Mouse (Mus musculus) thymus, postnatal 0 days (tissue): ENCODE measurements around the gene Nos1ap. TPM values are rescaled to one million over a fixed set of nuclear protein-coding genes. Genes with fewer than 3 reads are reported as not detected.

ENCODE experiments used
- DNase-seq: peaks from one replicate; pipeline ENCODE4 v3.0.0-alpha.2; 2015; ENCODE audit warnings: low spot score
- polyA plus RNA-seq: library from polyadenylated mRNA; unstranded; fragments of >200 nt; fragmentation: Nextera tagmentation; extraction: Ambion mirVana; gene quantifications from 2 replicates; pipeline ENCODE4 v1.2.1, GENCODE M21; 2015

The Nos1ap gene
- polyA plus RNA-seq, 1 experiment from 2014 or later: 1.8 TPM

- no peak for DNase-seq
These were observed 290.2 kb downstream of the Nos1ap start for GRCm38 (mm10) chr1:170299496-170299895.

- DNase-seq: no peak
These were observed 294.7 kb downstream of the Nos1ap start for GRCm38 (mm10) chr1:170294786-170295570.

DNA sequence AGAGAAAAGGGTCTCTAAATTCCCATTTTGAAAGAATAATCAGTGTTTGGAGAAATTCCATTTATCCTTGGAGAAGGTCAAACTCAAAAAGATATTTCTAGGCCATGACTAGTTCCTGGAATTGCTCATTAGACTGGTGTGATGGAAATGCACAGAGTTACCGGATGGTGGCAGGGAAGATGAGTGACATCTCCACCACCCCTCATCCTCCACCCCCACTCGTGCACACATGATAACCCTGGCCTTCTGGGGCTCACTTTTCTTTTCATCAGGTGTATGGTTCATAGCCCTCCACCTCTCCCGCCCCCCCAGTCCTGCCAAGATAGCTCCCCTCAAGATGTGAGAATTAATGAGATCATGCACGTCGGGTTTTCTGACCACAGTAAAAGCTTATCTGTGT is 296.4 kb downstream of the Nos1ap start:
- DNase-seq: no peak

DNA sequence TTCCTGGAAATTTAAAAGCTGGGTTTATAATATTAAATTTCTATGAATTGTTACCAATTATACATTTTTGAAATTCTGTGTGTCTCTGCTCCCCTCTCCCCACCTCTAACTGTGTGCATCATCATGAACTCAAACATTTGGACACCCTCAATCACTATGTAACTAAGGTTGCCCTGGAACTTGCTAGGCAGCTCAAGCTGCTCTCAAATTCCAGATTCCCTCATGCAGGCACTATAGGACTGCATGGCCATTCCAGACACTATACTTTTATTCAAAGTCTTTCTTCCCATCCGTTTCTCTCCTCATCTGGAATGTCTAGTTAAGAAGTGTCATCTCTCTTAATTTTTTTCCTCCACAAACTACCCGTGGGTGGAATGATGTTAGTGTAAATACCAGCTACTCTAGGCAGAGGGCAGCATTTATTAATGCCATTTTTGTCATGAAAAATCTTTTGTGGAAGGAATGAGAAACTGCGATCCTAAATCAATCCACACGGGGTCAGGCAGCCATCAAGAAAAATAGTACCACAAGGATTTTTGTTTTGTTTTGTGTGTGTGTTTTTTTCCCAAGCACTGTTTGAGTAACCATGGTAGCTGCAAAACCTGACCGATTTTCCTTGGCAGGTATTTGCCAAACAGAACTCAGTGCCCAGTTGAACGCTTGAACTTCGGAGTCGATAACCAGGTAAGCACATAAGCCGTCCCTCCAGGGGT is 297.3 kb downstream of the Nos1ap start:
- no peak for DNase-seq

DNA sequence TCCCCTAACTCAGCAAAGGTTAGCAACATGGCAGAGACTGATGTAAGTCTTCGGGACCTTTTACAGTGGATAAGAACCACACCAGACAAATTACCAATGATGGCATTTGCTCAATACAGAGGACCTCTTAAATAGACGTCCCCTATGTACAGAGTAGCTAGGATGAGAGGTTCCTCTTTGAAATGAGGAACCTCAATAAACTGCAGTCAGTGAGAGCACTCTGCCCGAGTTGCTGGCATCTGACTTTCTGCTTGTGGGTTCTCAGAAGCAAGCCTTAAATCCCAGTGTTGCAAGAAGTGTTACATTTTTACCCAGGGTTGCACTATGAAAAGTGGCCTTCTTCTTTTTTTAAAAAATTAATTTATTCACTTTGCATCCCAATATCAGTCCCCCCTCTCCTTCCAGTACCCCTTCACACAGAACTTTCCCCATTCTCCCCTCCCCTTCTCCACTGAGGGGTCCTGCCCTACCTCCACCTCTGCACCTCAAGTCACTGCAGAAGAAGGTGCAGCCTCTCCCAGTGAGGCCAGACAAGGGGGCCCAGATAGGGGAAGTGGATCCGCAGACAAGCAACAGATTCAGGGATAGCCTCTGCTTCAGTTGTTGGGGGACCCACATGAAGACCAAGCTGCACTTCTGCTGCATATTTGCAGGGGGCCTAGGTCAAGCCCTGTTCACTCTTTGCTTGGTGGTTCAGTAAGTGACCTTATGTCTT is 307.1 kb downstream of the Nos1ap start:
- DNase-seq: no peak

DNA sequence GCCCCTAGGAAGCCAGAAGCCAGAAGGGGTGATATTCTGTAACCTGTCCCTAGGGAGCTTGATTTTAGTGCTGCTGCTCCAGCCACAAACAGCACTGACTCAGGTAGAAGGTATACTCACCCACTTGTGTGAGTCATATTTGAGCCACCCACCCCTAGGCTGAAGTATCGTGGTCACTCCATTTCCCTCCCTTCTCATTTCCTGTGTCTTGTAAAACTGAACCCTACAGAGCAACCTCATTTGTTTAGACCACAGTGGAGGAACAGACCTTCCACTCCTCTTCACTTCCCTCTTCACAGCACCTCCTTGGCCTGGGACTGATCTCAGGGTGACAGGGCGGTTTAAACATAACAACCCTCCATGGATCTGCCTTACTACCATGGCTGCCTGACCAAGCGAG is 312.6 kb downstream of the Nos1ap start, which contains the start of gene Sh2d1b1:
Gene Sh2d1b1, plus strand, starts transcription at position 305 of the 400 bp plus-strand sequence.
- DNase-seq: no peak

DNA sequence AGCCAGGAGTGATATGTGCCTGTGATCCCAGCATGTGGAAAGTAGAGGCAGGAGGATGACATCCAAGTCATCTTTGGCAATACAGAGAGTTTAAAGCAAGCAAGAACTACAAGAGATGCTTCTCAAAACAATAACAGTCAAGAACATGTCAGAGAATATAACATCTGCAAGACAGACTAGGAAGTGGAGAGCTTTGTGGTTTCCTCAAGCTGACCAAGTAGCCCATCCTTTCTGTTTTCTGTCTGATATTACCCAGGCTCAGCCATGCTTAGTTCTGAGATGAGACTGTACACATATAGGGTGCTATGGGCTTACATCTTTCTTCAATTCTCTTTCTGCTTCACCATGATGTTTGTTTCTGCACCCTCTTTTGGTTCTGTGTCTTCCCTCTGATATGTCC is 316.4 kb downstream of the Nos1ap start:
- DNase-seq: no peak

DNA sequence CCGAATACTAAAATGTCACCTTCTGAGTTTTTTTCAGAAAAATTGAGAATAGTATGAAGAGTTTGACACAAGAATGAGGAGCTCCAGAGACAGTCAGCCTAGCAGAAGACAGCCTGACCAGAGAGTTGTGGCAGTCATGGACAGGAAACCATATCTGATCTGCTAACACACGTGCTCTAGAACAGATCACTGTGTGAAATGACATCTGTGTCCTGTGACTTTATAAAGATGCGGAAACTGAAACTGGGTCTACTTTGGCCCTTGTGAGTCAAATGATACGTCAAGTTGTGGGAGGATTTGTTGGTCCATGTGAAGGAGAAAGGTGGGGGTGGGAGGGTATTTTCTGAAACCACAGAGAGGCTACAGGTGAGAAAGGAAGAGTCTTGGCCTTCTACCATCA is 319.0 kb downstream of the Nos1ap start:
- no peak for DNase-seq

- no peak for DNase-seq
These were observed 319.4 kb downstream of the Nos1ap start for GRCm38 (mm10) chr1:170270281-170270680.

GRCm38 (mm10) chr1:170255560-170255910 is 334.1 kb downstream of the Nos1ap start:
- peak; percentile 78 for DNase-seq

- no peak for DNase-seq
These were observed 334.6 kb downstream of the Nos1ap start for GRCm38 (mm10) chr1:170254893-170255559.

Other genes with a start within 250 kb of the Nos1ap start
- gene Olfml2b, start 54.7 kb upstream of the Nos1ap start, polyA plus RNA-seq: 1.7 and 2.7 TPM in 2 replicates